Mouse (Mus musculus) ovary, postnatal 14 days (tissue): ENCODE results near the gene Rtl9.

Experiments
- DNase-seq: peaks from one replicate; pipeline ENCODE4 v3.0.0; 2022; ENCODE audit warnings: low spot score

Gene Rtl9

GRCm38 (mm10) chrX:143099044-143099754 lies at the start of gene Rtl9:
Rtl9 (plus strand) TSS chrX:143099594.
- no peak for DNase-seq

GRCm38 (mm10) chrX:143051478-143051877 lies 47.9 kb upstream of the Rtl9 start:
- DNase-seq, result peak; percentile 41

DNA sequence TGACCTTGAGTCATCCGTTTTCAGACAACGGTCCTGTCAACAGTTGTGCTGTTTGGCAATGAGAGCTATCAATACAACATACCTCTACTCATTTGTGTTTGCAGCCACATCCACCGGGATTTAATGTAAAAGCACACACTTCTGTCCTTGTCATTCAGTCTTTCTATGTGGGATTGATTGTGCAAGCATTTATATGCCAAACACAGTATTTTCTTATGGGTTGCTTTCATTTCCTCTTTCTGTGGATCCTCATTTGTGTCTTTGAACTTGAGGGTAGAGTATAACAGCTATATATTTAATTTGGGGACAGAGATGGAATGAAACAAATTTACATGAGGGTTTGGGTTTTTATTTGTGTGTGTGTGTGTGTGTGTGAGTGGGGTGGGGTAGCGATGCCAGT lies 47.5 kb upstream of the Rtl9 start:
- DNase-seq, result no peak

- peak; percentile 69 for DNase-seq
Observed at GRCm38 (mm10) chrX:143058829-143059228, 40.6 kb upstream of the Rtl9 start.

GRCm38 (mm10) chrX:143062641-143063355 lies 36.6 kb upstream of the Rtl9 start:
- DNase-seq, result no peak

DNA sequence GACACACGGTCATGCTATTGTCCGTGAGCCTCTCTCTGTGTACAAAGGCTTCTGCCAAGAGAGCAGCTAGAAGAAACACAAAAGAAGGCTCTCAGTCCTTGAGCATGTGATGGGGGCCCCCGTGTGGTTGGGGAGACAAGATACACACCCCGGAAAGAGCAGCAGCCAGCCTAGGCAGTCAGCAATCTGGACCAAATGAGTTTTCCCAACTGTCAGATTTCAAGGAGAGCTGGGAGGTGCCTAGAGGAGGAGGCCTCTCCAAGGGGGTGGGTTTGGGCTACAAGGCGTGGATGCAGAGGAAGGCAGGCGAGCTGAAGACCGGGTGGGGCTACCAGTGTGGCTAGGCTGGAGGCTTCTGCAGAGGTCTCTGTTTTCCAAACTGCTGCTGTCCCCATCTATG lies 35.6 kb upstream of the Rtl9 start:
- DNase-seq, result no peak

DNA sequence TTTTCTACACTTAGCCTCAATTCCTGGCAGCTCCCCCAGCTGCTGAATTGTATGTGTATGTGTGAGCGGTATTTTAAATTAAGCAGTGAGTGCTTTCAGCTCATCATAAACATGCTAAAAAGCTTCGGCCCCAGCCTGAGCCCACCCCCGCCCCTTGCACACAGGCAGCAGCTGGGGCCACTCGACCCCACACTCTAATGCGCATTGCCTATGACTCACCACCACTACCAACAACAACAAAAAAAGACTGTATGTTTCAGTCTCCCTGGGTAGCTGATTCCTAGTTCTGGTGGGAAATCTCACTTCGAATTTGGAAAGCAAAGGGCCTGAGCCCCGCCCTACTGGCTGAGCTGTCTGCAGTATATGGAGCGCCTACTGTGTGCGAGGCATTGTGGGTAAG lies 35.1 kb upstream of the Rtl9 start:
- no peak for DNase-seq

DNA sequence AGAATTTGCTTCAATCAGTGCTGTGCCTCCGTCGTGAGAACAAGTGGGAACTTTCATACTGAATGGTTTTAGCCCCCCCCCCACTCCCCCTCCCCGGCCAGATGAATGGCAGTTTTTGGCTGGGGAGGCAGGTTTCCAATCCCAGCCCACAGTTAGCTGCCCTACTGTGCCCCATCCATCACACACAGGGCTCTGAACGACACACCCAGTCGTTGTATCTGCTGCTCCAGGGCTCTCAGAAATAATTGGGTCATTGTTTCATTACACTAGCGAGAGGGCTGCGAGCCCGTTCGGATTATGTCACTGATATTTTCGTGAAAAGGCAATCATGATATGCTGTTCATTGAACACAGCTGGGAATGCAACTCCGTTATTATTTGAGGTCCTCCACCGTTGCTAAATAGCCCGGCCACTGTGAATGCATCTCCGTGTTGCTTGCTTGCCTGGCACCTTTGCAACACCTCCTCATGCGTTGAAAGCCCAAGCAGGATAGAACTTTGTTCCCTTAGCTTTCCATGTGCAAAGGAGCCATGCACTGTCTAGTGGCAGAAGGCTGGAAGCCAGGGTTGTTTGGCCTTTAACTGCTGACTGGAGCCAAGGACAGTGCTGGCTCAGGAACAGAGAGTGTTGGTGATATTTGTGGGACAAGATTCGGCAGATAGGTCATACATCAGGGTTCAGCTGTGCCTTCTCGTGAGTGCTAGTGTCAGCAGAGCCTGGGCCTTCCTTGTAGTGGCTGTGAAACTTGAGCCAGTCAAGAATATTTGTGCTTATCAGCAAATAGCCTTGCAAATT lies 32.9 kb upstream of the Rtl9 start:
- DNase-seq, result no peak

DNA sequence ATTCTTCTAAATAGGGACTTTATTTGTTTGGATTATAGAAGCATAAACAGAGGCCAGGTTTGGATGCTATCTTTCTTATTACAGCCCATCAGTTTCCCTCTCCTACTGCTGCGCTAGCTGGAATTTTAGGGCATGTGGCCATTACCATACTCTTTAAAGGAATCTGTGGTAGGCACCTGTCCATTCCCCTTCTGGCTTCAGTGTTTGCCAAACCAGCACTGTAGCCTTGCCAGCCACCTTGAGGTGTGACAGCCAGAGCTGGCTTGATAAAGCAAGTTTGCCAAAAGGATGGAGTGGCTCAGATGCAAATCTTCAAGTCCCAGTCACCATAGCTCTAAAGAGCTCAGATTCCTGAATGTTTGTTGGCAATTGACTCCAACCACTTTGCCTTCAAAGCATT lies 32.3 kb upstream of the Rtl9 start:
- DNase-seq, result no peak

GRCm38 (mm10) chrX:143067576-143067975 lies 31.8 kb upstream of the Rtl9 start:
- DNase-seq, result no peak

DNA sequence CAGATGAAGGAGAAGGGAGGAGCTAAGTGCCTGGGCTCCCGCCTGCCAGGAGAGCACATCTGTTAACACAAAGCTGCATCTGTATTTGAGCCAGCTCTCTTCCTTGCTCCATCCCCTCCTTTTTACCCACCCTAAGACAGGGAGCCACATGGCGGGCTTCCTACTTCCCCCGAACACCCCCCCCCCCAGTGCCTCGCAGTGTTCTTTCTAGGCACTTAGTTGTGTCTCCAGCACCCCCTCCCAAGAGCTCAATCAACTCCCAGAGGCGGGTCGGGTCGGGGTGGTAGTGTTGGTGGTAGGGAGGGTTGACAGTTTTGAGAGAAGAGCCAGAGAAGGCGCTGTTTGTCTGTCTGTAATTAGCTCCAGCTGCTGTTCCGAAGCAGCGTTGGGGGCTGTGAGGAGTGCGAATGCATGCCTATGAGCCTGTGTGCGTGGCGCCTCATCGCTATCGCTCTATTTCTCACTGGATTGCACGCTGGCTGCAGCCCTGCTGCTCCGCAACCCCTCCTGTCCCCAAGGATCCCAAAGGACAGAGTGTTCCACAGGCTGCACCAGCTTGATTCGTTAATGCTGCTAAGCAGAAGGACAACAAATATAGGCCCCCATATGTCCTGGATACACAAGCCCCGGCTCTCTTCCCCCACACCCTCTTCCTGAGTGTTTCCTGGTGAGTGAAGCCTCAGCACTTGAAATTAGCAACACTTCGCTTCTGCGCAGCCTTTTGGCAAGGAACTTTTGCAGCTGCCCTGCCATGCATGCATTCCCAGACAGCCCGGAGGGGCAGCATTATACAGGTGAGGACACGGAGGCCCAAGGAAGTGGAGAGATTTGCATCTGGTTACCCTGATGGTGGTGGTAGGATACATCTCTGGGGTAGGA lies 18.7 kb upstream of the Rtl9 start:
- DNase-seq, result peak; percentile 6

GRCm38 (mm10) chrX:143082732-143083131 lies 16.7 kb upstream of the Rtl9 start:
- DNase-seq, result no peak

GRCm38 (mm10) chrX:143088225-143088624 lies 11.2 kb upstream of the Rtl9 start:
- no peak for DNase-seq

GRCm38 (mm10) chrX:143090904-143091588 lies 8.3 kb upstream of the Rtl9 start:
- DNase-seq, result no peak

- DNase-seq, result no peak
Observed at GRCm38 (mm10) chrX:143097551-143097950, 1.8 kb upstream of the Rtl9 start.

DNA sequence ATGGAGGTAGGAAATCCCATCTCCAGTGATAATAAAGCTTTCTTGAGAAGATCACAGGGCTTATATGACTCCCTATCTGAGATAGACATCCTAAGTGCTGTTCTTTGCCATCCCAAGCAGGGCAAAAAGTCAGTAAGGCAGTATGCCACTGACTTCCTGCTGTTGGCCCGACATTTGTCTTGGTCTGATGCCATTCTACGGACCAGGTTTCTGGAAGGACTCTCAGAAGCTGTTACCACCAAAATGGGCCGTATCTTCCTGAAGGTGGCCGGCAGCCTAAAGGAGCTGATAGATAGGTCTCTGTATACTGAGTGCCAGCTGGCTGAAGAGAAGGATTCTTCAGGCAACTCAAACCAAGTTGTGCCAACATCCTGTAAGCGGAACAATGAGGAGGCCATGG lies 3.8 kb downstream of the Rtl9 start:
- DNase-seq, result no peak

DNA sequence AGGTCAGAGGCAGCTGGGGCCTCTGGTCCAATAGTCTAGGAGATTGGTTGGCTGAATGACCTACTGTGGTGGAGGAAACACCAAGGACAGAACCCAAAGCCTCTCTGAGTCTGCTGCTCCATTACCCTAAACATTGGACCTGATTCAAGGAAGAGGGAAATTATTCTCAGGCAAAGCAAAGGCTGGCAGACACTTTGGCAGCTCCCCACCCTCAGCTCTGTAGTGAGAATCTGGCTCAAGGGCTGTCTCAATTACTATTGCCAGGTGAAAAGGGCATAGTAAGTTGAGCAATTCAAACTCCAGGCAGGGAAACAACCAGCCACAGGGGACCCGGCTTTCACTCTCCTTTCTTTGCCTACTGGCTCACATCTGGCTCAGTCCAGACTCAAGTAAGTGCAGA lies 6.5 kb downstream of the Rtl9 start:
- no peak for DNase-seq

DNA sequence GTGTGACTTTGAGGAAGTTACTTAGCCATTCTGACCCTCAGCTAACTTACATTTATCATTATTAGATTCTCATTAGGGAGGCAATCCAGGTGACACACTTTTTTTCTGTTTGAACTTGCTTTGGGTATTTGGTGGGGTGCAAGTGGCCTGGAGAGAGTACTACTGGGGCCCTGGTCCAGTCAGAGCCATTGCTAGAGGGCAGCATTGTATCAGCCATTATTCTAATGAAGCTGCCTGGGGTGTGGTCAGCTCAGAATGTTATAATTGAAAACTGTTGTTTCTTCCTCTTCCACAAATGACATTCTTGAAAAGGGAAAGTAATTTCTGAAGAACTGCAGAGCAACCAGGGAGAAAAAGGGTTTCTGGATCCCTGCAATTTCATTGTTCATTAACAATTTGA lies 13.2 kb downstream of the Rtl9 start:
- DNase-seq, result no peak
